Mouse (Mus musculus) adrenal gland, adult (tissue): ENCODE data around the gene Wdr62.
A peak's percentile ranks its signal among the peaks of the same experiment; 100 is the strongest.
"Not testable (repeated sequence)": the region's sequence is repeated elsewhere in the genome, so short reads cannot be mapped to it uniquely, and the experiment has no call there.

Source experiments
- DNase-seq, 2 experiments: peaks; one replicate each; pipeline ENCODE4 v3.0.0; 2022 to 2023; ENCODE audit warnings: low spot score in 1 of 2; ENCODE audit not compliant: inconsistent age in 2 of 2

Gene Wdr62

GRCm38 (mm10) chr7:30265935-30266334 lies 14.3 kb downstream of the Wdr62 start:
- DNase-seq, result no peak

GRCm38 (mm10) chr7:30265531-30265930 lies 14.7 kb downstream of the Wdr62 start:
- DNase-seq, result no peak

GRCm38 (mm10) chr7:30265041-30265440 lies 15.2 kb downstream of the Wdr62 start:
- DNase-seq, result peak; percentile 38 to 52

GRCm38 (mm10) chr7:30251956-30252954 lies 28.0 kb downstream of the Wdr62 start:
- DNase-seq, result peak; percentile 35 to 72

- DNase-seq, result not testable (repeated sequence)
These were observed 42.8 kb downstream of the Wdr62 start for GRCm38 (mm10) chr7:30237374-30237773.

- DNase-seq, result no peak
These were observed 44.6 kb downstream of the Wdr62 start, which contains the start of gene Ovol3 for GRCm38 (mm10) chr7:30235625-30236024. TSS of gene Ovol3 (minus strand) at chr7:30235725.

GRCm38 (mm10) chr7:30235091-30235490 lies 45.1 kb downstream of the Wdr62 start:
- no peak for DNase-seq

GRCm38 (mm10) chr7:30234276-30234858 lies 45.9 kb downstream of the Wdr62 start:
- peak in 1 of 2 experiments; percentile 25 for DNase-seq

- peak in 1 of 2 experiments; percentile 48 for DNase-seq
These were observed 46.8 kb downstream of the Wdr62 start for GRCm38 (mm10) chr7:30233387-30233786.

GRCm38 (mm10) chr7:30232631-30233148 lies 47.5 kb downstream of the Wdr62 start:
- DNase-seq, result peak; percentile 72 to 83

GRCm38 (mm10) chr7:30231669-30232454 lies 48.4 kb downstream of the Wdr62 start, which contains the start of the genes Polr2i and Tbcb:
TSS of gene Polr2i (plus strand) at chr7:30231948.
TSS of gene Tbcb (minus strand) at chr7:30232272.
- peak; percentile 99 for DNase-seq

GRCm38 (mm10) chr7:30231328-30231668 lies 48.9 kb downstream of the Wdr62 start:
- DNase-seq, result no peak

GRCm38 (mm10) chr7:30224206-30224605 lies 56.0 kb downstream of the Wdr62 start:
- no peak for DNase-seq

- DNase-seq, result no peak
These were observed 58.0 kb downstream of the Wdr62 start for GRCm38 (mm10) chr7:30222205-30222604.

GRCm38 (mm10) chr7:30221433-30221832 lies 58.8 kb downstream of the Wdr62 start:
- peak; percentile 48 to 62 for DNase-seq

- no peak for DNase-seq
These were observed 60.2 kb downstream of the Wdr62 start for GRCm38 (mm10) chr7:30220008-30220356.

- peak in 1 of 2 experiments; percentile 73 for DNase-seq
These were observed 60.8 kb downstream of the Wdr62 start for GRCm38 (mm10) chr7:30219293-30220007.

- no peak for DNase-seq
These were observed 62.9 kb downstream of the Wdr62 start for GRCm38 (mm10) chr7:30217277-30217676.

GRCm38 (mm10) chr7:30216723-30217151 lies 63.5 kb downstream of the Wdr62 start:
- peak; percentile 65 to 87 for DNase-seq

GRCm38 (mm10) chr7:30215875-30216274 lies 64.3 kb downstream of the Wdr62 start:
- peak in 1 of 2 experiments; percentile 68 for DNase-seq
